Mouse (Mus musculus): ENCODE measurements around the gene Gnaq. TPM values are rescaled to one million over a fixed set of nuclear protein-coding genes. Genes with fewer than 3 reads are reported as not detected.
"Not testable (repeated sequence)": the region's sequence is repeated elsewhere in the genome, so short reads cannot be mapped to it uniquely, and the experiment has no call there.

Gnaq gene
- total RNA-seq, 2 experiments from 2014 or later: 236 to 246 TPM

- no peak for DNase-seq
- intact Hi-C loops (cut with DNase I): no loop called here
Observed at GRCm38 (mm10) chr19:16141857-16142256, 9.2 kb downstream of the Gnaq start.

GRCm38 (mm10) chr19:16142990-16143389, 10.4 kb downstream of the Gnaq start:
- intact Hi-C loops (cut with DNase I): no loop called here
- DNase-seq: no peak

GRCm38 (mm10) chr19:16147446-16147845, 14.8 kb downstream of the Gnaq start:
- no peak for DNase-seq
- intact Hi-C loops (cut with DNase I): no loop called here

- no peak for DNase-seq
- intact Hi-C loops (cut with DNase I): no loop called here
Observed at GRCm38 (mm10) chr19:16149094-16149493, 16.5 kb downstream of the Gnaq start.

GRCm38 (mm10) chr19:16150328-16150727, 17.7 kb downstream of the Gnaq start:
- DNase-seq: no peak
- intact Hi-C loops (cut with DNase I): no loop called here

- intact Hi-C loops (cut with DNase I): no loop called here
Observed at GRCm38 (mm10) chr19:16153851-16154250, 21.2 kb downstream of the Gnaq start.

GRCm38 (mm10) chr19:16154480-16154879, 21.8 kb downstream of the Gnaq start:
- DNase-seq: no peak

More at GRCm38 (mm10) chr19:16153851-16154250, 21.2 kb downstream of the Gnaq start:
- DNase-seq: no peak

GRCm38 (mm10) chr19:16157120-16157519, 24.5 kb downstream of the Gnaq start:
- DNase-seq: no peak
- intact Hi-C loops (cut with DNase I): no loop called here

More at GRCm38 (mm10) chr19:16154480-16154879, 21.8 kb downstream of the Gnaq start:
- intact Hi-C loops (cut with DNase I): no loop called here

- intact Hi-C loops (cut with DNase I): no loop called here
- peak; percentile 13 for DNase-seq
Observed at GRCm38 (mm10) chr19:16160759-16161158, 28.1 kb downstream of the Gnaq start.

GRCm38 (mm10) chr19:16161222-16161621, 28.6 kb downstream of the Gnaq start:
- no peak for DNase-seq
- intact Hi-C loops (cut with DNase I): no loop called here

- intact Hi-C loops (cut with DNase I); DNase-seq: not testable (repeated sequence)
Observed at GRCm38 (mm10) chr19:16164396-16164795, 31.8 kb downstream of the Gnaq start.

GRCm38 (mm10) chr19:16167185-16167584, 34.6 kb downstream of the Gnaq start:
- DNase-seq: no peak
- intact Hi-C loops (cut with DNase I): no loop called here

- intact Hi-C loops (cut with DNase I): no loop called here
Observed at GRCm38 (mm10) chr19:16168192-16168591, 35.6 kb downstream of the Gnaq start.

GRCm38 (mm10) chr19:16168653-16169198, 36.1 kb downstream of the Gnaq start:
- peak; percentile 10 for DNase-seq
- intact Hi-C loops (cut with DNase I): no loop called here

More at GRCm38 (mm10) chr19:16168192-16168591, 35.6 kb downstream of the Gnaq start:
- no peak for DNase-seq

- intact Hi-C loops (cut with DNase I): no loop called here
- DNase-seq: no peak
Observed at GRCm38 (mm10) chr19:16170724-16171123, 38.1 kb downstream of the Gnaq start.

- no peak for DNase-seq
- intact Hi-C loops (cut with DNase I): no loop called here
Observed at GRCm38 (mm10) chr19:16173721-16174120, 41.1 kb downstream of the Gnaq start.

GRCm38 (mm10) chr19:16176426-16176825, 43.8 kb downstream of the Gnaq start:
- DNase-seq: no peak
- intact Hi-C loops (cut with DNase I): no loop called here

- no peak for DNase-seq
- intact Hi-C loops (cut with DNase I): no loop called here
Observed at GRCm38 (mm10) chr19:16177139-16177727, 44.6 kb downstream of the Gnaq start.

GRCm38 (mm10) chr19:16181258-16181657, 48.6 kb downstream of the Gnaq start:
- intact Hi-C loops (cut with DNase I): no loop called here
- no peak for DNase-seq

GRCm38 (mm10) chr19:16181852-16182475, 49.3 kb downstream of the Gnaq start:
- no peak for DNase-seq
- intact Hi-C loops (cut with DNase I): no loop called here

GRCm38 (mm10) chr19:16183592-16184365, 51.1 kb downstream of the Gnaq start:
- DNase-seq: no peak
- intact Hi-C loops (cut with DNase I): no loop called here
